Mouse (Mus musculus): ENCODE measurements around the gene Zfp13. TPM values are rescaled to one million over a fixed set of nuclear protein-coding genes. Genes with fewer than 3 reads are reported as not detected.
"Not testable (repeated sequence)": the region's sequence is repeated elsewhere in the genome, so short reads cannot be mapped to it uniquely, and the experiment has no call there.

Zfp13 gene
- polyA plus RNA-seq, 1 experiment from 2014 or later, result 15.4 TPM

GRCm38 (mm10) chr17:23531408-23531807 is 67.9 kb downstream of the Zfp13 start:
- DNase-seq (ENCODE audit: low spot score); H3K27ac ChIP-seq; H3K4me3 ChIP-seq; H3K27me3 ChIP-seq (ENCODE audit: insufficient read depth, poor library complexity, severe bottlenecking); H3K4me1 ChIP-seq; H3K9me3 ChIP-seq; H3K36me3 ChIP-seq: not testable (repeated sequence)
- WGBS, result 28% methylated on average over 1 of the region's 1 CpGs

Other genes with a start within 250 kb of the Zfp13 start
- gene Vmn2r116, start 214.9 kb downstream of the Zfp13 start, polyA plus RNA-seq (2016; fragmentation: Nextera tagmentation; extraction: Ambion mirVana), result not detected in 2 replicates
- gene Vmn2r117, start 119.8 kb downstream of the Zfp13 start, polyA plus RNA-seq (2016; fragmentation: Nextera tagmentation; extraction: Ambion mirVana), result not detected in 2 replicates
- 19.5 and 23.0 TPM in 2 replicates for gene Zfp213, start 35.2 kb downstream of the Zfp13 start, polyA plus RNA-seq (2016; fragmentation: Nextera tagmentation; extraction: Ambion mirVana)
- gene Zscan10, start 1.4 kb upstream of the Zfp13 start, polyA plus RNA-seq (2016; fragmentation: Nextera tagmentation; extraction: Ambion mirVana), result 0.10 and 0.21 TPM in 2 replicates
- 0.39 and 0.43 TPM in 2 replicates for gene Mmp25, start 45.8 kb upstream of the Zfp13 start, polyA plus RNA-seq (2016; fragmentation: Nextera tagmentation; extraction: Ambion mirVana)
- 0.28 and 0.40 TPM in 2 replicates for gene Bicdl2, start 61.0 kb upstream of the Zfp13 start, polyA plus RNA-seq (2016; fragmentation: Nextera tagmentation; extraction: Ambion mirVana)
- gene Hcfc1r1, start 74.1 kb upstream of the Zfp13 start, polyA plus RNA-seq (2016; fragmentation: Nextera tagmentation; extraction: Ambion mirVana), result 152 and 305 TPM in 2 replicates
- 60.1 and 63.7 TPM in 2 replicates for gene Thoc6, start 74.4 kb upstream of the Zfp13 start, polyA plus RNA-seq (2016; fragmentation: Nextera tagmentation; extraction: Ambion mirVana)
- gene Tnfrsf12a, start 78.0 kb upstream of the Zfp13 start, polyA plus RNA-seq (2016; fragmentation: Nextera tagmentation; extraction: Ambion mirVana), result 35.4 and 72.4 TPM in 2 replicates
- 7.0 and 33.4 TPM in 2 replicates for gene Cldn6, start 79.8 kb upstream of the Zfp13 start, polyA plus RNA-seq (2016; fragmentation: Nextera tagmentation; extraction: Ambion mirVana)
- gene Cldn9, start 84.5 kb upstream of the Zfp13 start, polyA plus RNA-seq (2016; fragmentation: Nextera tagmentation; extraction: Ambion mirVana), result 0.76 and 2.4 TPM in 2 replicates
- not detected in 2 replicates for gene 1520401A03Rik, start 123.3 kb upstream of the Zfp13 start, polyA plus RNA-seq (2016; fragmentation: Nextera tagmentation; extraction: Ambion mirVana)
- 46.5 and 53.2 TPM in 2 replicates for gene Pkmyt1, start 126.8 kb upstream of the Zfp13 start, polyA plus RNA-seq (2016; fragmentation: Nextera tagmentation; extraction: Ambion mirVana)
- gene Paqr4, start 141.4 kb upstream of the Zfp13 start, polyA plus RNA-seq (2016; fragmentation: Nextera tagmentation; extraction: Ambion mirVana), result 8.7 and 9.3 TPM in 2 replicates
- 0.43 and 1.9 TPM in 2 replicates for gene Kremen2, start 146.3 kb upstream of the Zfp13 start, polyA plus RNA-seq (2016; fragmentation: Nextera tagmentation; extraction: Ambion mirVana)
- gene Flywch1, start 172.1 kb upstream of the Zfp13 start, polyA plus RNA-seq (2016; fragmentation: Nextera tagmentation; extraction: Ambion mirVana), result 97.9 and 117 TPM in 2 replicates
- gene Flywch2, start 186.6 kb upstream of the Zfp13 start, polyA plus RNA-seq (2016; fragmentation: Nextera tagmentation; extraction: Ambion mirVana), result 9.0 and 20.3 TPM in 2 replicates
- gene Srrm2, start 191.0 kb upstream of the Zfp13 start, polyA plus RNA-seq (2016; fragmentation: Nextera tagmentation; extraction: Ambion mirVana), result 342 and 505 TPM in 2 replicates
- 907 and 984 TPM in 2 replicates for gene Elob, start 229.6 kb upstream of the Zfp13 start, polyA plus RNA-seq (2016; fragmentation: Nextera tagmentation; extraction: Ambion mirVana)
- gene Prss33, start 236.6 kb upstream of the Zfp13 start, polyA plus RNA-seq (2016; fragmentation: Nextera tagmentation; extraction: Ambion mirVana), result not detected in 2 replicates
- not detected in 2 replicates for gene Prss32, start 244.4 kb upstream of the Zfp13 start, polyA plus RNA-seq (2016; fragmentation: Nextera tagmentation; extraction: Ambion mirVana)
- 0.41 and 1.5 TPM in 2 replicates for gene Prss41, start 244.7 kb upstream of the Zfp13 start, polyA plus RNA-seq (2016; fragmentation: Nextera tagmentation; extraction: Ambion mirVana)